Mouse (Mus musculus): ENCODE data around the gene Olfr532. TPM values are rescaled to one million over a fixed set of nuclear protein-coding genes. Genes with fewer than 3 reads are reported as not detected.
"Not testable (repeated sequence)": the region's sequence is repeated elsewhere in the genome, so short reads cannot be mapped to it uniquely, and the experiment has no call there.

The Olfr532 gene
- polyA plus RNA-seq (2015; fragmentation: Nextera tagmentation; extraction: Ambion mirVana), result not detected in 2 replicates

DNA sequence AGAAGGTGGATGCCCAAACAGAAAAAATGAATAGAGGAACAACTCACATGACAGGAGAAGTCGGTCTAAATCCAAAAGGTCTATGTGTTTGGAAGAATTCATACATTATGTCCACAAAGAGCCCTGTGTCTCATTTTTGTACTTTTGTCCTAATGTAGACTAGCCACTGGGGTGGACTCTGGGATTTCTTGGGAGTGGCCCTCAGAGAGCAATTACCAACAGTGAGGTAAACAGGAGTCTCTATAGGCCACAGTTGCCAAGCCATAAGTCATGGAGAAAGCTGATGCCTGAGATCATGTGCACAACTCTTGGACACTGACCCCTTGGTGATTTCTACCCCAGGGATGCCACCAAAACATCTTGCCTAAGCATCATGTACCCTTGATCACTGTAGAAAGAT lies at the start of gene Olfr532:
Gene Olfr532 (minus strand): TSS at position 101 of the 400 bp plus-strand sequence.
- H3K36me3 ChIP-seq, result no peaks in the 10 kb centered on the region
- H3K4me3 ChIP-seq, result no peak within 1 kb of the TSS
- H3K27ac ChIP-seq, result no peak within 1 kb of the TSS
- no peak within 1 kb of the TSS for H3K4me2 ChIP-seq
- H3K9ac ChIP-seq, result no peak within 1 kb of the TSS
- ATAC-seq (replicated peaks; ENCODE audit: insufficient number of reproducible peaks, insufficient read depth, low FRiP score, low read depth), result no peak
- no peaks in the 10 kb centered on the region for H3K9me3 ChIP-seq (replicated peaks)
- WGBS, result 74% methylated on average over 1 of the region's 1 CpGs
- H3K4me1 ChIP-seq (replicated peaks), result no peaks in the 10 kb centered on the region
- no peaks in the 10 kb centered on the region for H3K27me3 ChIP-seq

DNA sequence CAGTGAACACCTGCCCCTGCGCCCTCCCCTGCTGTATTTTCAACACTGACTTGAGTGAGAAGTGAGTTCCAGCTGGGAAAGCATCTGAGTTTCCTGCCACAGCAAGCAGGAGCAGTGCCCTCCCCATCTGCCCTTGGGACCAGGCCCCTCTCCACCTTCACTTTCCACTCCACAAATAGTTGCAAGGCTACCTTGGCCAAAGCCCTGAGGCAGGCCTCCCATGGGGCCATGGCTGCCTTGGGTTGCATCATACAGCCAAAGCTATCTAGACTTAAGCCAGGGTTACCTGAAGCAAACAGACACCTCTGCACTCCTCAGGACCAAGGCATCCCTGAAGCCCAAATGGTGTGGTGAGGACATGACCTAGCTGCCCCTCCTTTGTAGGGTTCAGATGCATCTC lies 41.6 kb upstream of the Olfr532 start, which contains the start of gene Olfr533:
Gene Olfr533 (plus strand): TSS at position 301 of the 400 bp plus-strand sequence.
- ATAC-seq (replicated peaks; ENCODE audit: insufficient number of reproducible peaks, insufficient read depth, low FRiP score, low read depth); H3K4me1 ChIP-seq (replicated peaks); H3K9ac ChIP-seq; H3K36me3 ChIP-seq; H3K27me3 ChIP-seq; H3K4me3 ChIP-seq; H3K4me2 ChIP-seq; H3K9me3 ChIP-seq (replicated peaks); H3K27ac ChIP-seq: not testable (repeated sequence)
- no CpG with 5 or more reads among the region's 1 CpGs for WGBS

DNA sequence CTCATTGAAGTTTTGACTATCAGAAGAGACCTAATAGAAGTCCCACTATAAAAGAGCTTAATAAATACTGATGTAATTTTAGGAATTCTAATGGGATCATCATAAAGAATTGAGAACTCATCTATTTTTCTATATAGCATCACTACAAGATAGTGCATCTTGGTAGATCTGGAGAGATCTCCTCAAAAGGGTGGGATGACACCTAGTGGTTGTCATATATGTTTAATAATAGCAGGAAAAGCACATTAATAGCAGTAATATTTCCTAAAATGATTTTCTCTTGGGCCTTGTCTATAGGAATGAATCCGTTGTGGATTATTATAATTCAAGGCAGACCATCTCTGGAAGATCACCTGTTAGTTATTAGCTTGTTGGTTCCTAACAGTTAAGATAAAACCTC lies 21.7 kb upstream of the Olfr532 start:
- Histone ChIP-seq H3K4me1 (replicated peaks) (no peaks in the 10 kb centered on the region), H3K9ac (no peak overlapping the region), H3K27me3 (no peaks in the 10 kb centered on the region), H3K36me3 (no peaks in the 10 kb centered on the region), H3K9me3 (replicated peaks) (no peaks in the 10 kb centered on the region), H3K27ac (no peak overlapping the region), H3K4me3 (no peak overlapping the region), H3K4me2 (no peak overlapping the region)
- ATAC-seq (replicated peaks; ENCODE audit: insufficient number of reproducible peaks, insufficient read depth, low FRiP score, low read depth), result no peak
- 72% methylated on average over 1 of the region's 1 CpGs for WGBS

DNA sequence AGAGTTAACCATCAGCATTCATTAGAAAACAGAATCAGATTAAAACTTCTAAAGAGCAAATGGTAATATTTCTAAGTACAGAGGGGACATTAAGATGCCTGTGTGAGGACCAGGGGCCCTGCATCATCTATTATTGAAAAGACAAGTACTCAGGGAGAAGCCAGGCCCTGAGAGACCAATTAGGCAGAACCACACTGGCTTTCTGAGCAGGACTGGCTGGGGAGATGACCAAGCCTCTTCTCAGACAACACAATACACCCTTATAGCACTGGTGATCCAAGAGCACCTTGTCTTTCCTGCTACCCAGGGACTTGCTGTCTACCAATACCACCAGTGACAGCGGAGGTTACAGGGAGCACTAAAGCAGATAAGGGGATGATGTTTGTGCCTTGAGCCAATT lies 18.6 kb downstream of the Olfr532 start, which contains the start of gene Olfr531:
Gene Olfr531 (minus strand): TSS at position 101 of the 400 bp plus-strand sequence.
- H3K4me2 ChIP-seq, result no peak within 1 kb of the TSS
- H3K4me3 ChIP-seq, result no peak within 1 kb of the TSS
- H3K27me3 ChIP-seq, result no peaks in the 10 kb centered on the region
- H3K27ac ChIP-seq, result no peak within 1 kb of the TSS
- 68% methylated on average over 1 of the region's 1 CpGs for WGBS
- no peaks in the 10 kb centered on the region for H3K9me3 ChIP-seq (replicated peaks)
- ATAC-seq (replicated peaks; ENCODE audit: insufficient number of reproducible peaks, insufficient read depth, low FRiP score, low read depth), result no peak
- no peaks in the 10 kb centered on the region for H3K36me3 ChIP-seq
- no peaks in the 10 kb centered on the region for H3K4me1 ChIP-seq (replicated peaks)
- H3K9ac ChIP-seq, result no peak within 1 kb of the TSS

DNA sequence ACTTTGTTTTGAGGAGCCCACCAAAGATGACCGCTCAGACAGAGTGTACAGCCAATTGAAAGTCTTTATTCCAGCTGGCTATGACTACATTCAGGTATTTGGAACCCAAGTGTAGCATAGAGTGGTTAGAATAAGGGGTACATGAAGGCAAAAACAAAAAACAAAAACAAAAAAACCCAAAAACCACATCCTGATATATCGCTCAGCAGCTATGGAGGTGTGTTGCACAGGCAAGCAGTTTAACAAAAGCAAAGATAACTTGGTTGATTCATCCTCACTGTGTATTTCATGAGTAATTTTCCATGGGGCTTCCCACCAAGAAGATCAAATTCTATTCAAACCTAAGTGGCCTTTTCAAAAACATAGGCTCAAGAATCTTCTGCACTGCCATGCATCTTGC lies 44.5 kb downstream of the Olfr532 start:
- WGBS, result 85% methylated on average over 2 of the region's 2 CpGs
- H3K27ac ChIP-seq, result no peak overlapping the region
- no peaks in the 10 kb centered on the region for H3K9me3 ChIP-seq (replicated peaks)
- no peak overlapping the region for H3K9ac ChIP-seq
- no peaks in the 10 kb centered on the region for H3K27me3 ChIP-seq
- ATAC-seq (replicated peaks; ENCODE audit: insufficient number of reproducible peaks, insufficient read depth, low FRiP score, low read depth), result no peak
- no peaks in the 10 kb centered on the region for H3K4me1 ChIP-seq (replicated peaks)
- H3K36me3 ChIP-seq, result no peaks in the 10 kb centered on the region
- H3K4me2 ChIP-seq, result no peak overlapping the region
- no peak overlapping the region for H3K4me3 ChIP-seq

DNA sequence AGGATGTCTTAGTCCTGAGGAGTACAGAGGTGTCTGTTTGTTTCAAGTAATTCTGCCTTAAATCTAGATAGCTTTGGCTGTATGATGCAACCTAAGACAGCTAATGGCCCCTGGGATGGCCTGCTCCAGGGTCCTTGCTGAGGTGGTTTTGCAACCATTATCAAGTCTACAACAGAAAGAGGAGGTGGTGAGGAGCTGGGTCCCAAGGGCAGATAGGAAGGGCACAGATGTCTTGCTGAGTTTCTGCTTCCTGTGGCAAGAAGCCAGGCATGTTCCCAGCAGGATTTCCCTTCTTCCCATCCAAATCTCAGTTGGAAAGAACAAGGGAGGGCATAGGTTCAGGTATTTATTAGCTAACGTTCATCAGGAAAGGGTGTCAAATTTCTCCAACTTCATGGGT lies 45.2 kb downstream of the Olfr532 start, which contains the start of gene Olfr530:
Gene Olfr530 (minus strand): TSS at position 101 of the 400 bp plus-strand sequence.
- 50% methylated on average over 1 of the region's 1 CpGs for WGBS
- Histone ChIP-seq H3K4me2 (no peak within 1 kb of the TSS), H3K9me3 (replicated peaks) (no peaks in the 10 kb centered on the region), H3K9ac (no peak within 1 kb of the TSS), H3K36me3 (no peaks in the 10 kb centered on the region), H3K27ac (no peak within 1 kb of the TSS), H3K4me1 (replicated peaks) (no peaks in the 10 kb centered on the region), H3K4me3 (no peak within 1 kb of the TSS), H3K27me3 (no peaks in the 10 kb centered on the region)
- ATAC-seq (replicated peaks; ENCODE audit: insufficient number of reproducible peaks, insufficient read depth, low FRiP score, low read depth), result no peak

DNA sequence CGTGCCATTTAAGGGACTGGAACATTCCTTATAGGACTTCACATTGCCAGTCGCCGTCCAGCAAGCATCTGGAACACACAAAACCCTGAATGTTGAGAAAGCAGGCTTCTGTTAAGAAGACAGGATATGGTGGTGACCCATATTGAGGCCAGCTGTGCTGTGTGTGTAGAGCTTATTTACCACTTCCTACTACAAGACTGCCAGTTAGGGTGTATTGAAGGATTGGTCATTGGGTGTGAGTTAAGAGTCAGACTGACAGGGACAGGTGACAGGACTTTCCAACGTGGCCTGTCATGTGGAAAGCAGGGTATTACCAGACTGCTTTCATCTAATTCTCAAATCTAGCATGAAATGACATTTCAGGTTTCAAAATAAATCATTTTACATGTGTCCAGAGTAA lies 47.1 kb downstream of the Olfr532 start:
- Histone ChIP-seq H3K9me3 (replicated peaks) (no peaks in the 10 kb centered on the region), H3K9ac (no peak overlapping the region), H3K27ac (no peak overlapping the region), H3K36me3 (no peaks in the 10 kb centered on the region), H3K4me3 (no peak overlapping the region), H3K27me3 (no peaks in the 10 kb centered on the region), H3K4me1 (replicated peaks) (no peaks in the 10 kb centered on the region), H3K4me2 (no peak overlapping the region)
- 60% methylated on average over 4 of the region's 4 CpGs for WGBS
- ATAC-seq (replicated peaks; ENCODE audit: insufficient number of reproducible peaks, insufficient read depth, low FRiP score, low read depth), result no peak

Other genes starting within 250 kb of the Olfr532 start
- not detected in 2 replicates for gene Olfr523, start 248.4 kb downstream of the Olfr532 start, polyA plus RNA-seq (2015; fragmentation: Nextera tagmentation; extraction: Ambion mirVana)
- gene Olfr524, start 215.7 kb downstream of the Olfr532 start, polyA plus RNA-seq (2015; fragmentation: Nextera tagmentation; extraction: Ambion mirVana), result 0.06 and 0.42 TPM in 2 replicates
- gene Cd163l1, start 203.4 kb downstream of the Olfr532 start, polyA plus RNA-seq (2015; fragmentation: Nextera tagmentation; extraction: Ambion mirVana), result 0.87 and 8.2 TPM in 2 replicates
- 0.04 and 0.52 TPM in 2 replicates for gene 5830411N06Rik, start 174.4 kb downstream of the Olfr532 start, polyA plus RNA-seq (2015; fragmentation: Nextera tagmentation; extraction: Ambion mirVana)
- not detected in 2 replicates for gene Olfr525, start 100.8 kb downstream of the Olfr532 start, polyA plus RNA-seq (2015; fragmentation: Nextera tagmentation; extraction: Ambion mirVana)
- not detected in 2 replicates for gene Olfr527, start 87.6 kb downstream of the Olfr532 start, polyA plus RNA-seq (2015; fragmentation: Nextera tagmentation; extraction: Ambion mirVana)
- not detected in 2 replicates for gene Olfr60, start 60.0 kb downstream of the Olfr532 start, polyA plus RNA-seq (2015; fragmentation: Nextera tagmentation; extraction: Ambion mirVana)
- gene Olfr530, start 45.3 kb downstream of the Olfr532 start, polyA plus RNA-seq (2015; fragmentation: Nextera tagmentation; extraction: Ambion mirVana), result not detected in 2 replicates
- gene Olfr531, start 18.7 kb downstream of the Olfr532 start, polyA plus RNA-seq (2015; fragmentation: Nextera tagmentation; extraction: Ambion mirVana), result not detected in 2 replicates
- not detected in 2 replicates for gene Olfr533, start 41.7 kb upstream of the Olfr532 start, polyA plus RNA-seq (2015; fragmentation: Nextera tagmentation; extraction: Ambion mirVana)
- not detected in 2 replicates for gene Olfr535, start 62.6 kb upstream of the Olfr532 start, polyA plus RNA-seq (2015; fragmentation: Nextera tagmentation; extraction: Ambion mirVana)
- not detected in 2 replicates for gene Olfr536, start 85.8 kb upstream of the Olfr532 start, polyA plus RNA-seq (2015; fragmentation: Nextera tagmentation; extraction: Ambion mirVana)
- not detected in 2 replicates for gene Olfr538, start 146.2 kb upstream of the Olfr532 start, polyA plus RNA-seq (2015; fragmentation: Nextera tagmentation; extraction: Ambion mirVana)
- gene Olfr46, start 179.6 kb upstream of the Olfr532 start, polyA plus RNA-seq (2015; fragmentation: Nextera tagmentation; extraction: Ambion mirVana), result not detected in 2 replicates
- not detected in 2 replicates for gene Olfr61, start 207.3 kb upstream of the Olfr532 start, polyA plus RNA-seq (2015; fragmentation: Nextera tagmentation; extraction: Ambion mirVana)
- not detected in 2 replicates for gene Olfr53, start 224.8 kb upstream of the Olfr532 start, polyA plus RNA-seq (2015; fragmentation: Nextera tagmentation; extraction: Ambion mirVana)
- gene Olfr539, start 238.3 kb upstream of the Olfr532 start, polyA plus RNA-seq (2015; fragmentation: Nextera tagmentation; extraction: Ambion mirVana), result not detected in 2 replicates